Mouse (Mus musculus) layer of hippocampus, adult 18-20 months (tissue): ENCODE data around the gene Il12rb1. TPM values are rescaled to one million over a fixed set of nuclear protein-coding genes. Genes with fewer than 3 reads are reported as not detected.
"Not testable (repeated sequence)": the region's sequence is repeated elsewhere in the genome, so short reads cannot be mapped to it uniquely, and the experiment has no call there.

Source experiments
- DNase-seq, 2 experiments: peaks; one replicate each; pipeline ENCODE4 v3.0.0; 2022; ENCODE audit warnings: low spot score in 2 of 2
- total RNA-seq, 2 experiments: library from RNA; stranded (reverse); gene quantifications; 2 replicates each; pipeline ENCODE4 v1.2.3; 2021

Gene Il12rb1
- total RNA-seq, 2 experiments from 2014 or later, result 0.97 to 1.7 TPM

- not testable (repeated sequence) for DNase-seq
These were observed 14.3 kb downstream of the Il12rb1 start for GRCm38 (mm10) chr8:70822594-70822993.

GRCm38 (mm10) chr8:70823802-70824201 is 15.6 kb downstream of the Il12rb1 start:
- no peak for DNase-seq

- DNase-seq, result no peak
These were observed 17.6 kb downstream of the Il12rb1 start for GRCm38 (mm10) chr8:70825816-70826215.

GRCm38 (mm10) chr8:70827010-70827409 is 18.8 kb downstream of the Il12rb1 start:
- no peak for DNase-seq

- no peak for DNase-seq
These were observed 19.5 kb downstream of the Il12rb1 start for GRCm38 (mm10) chr8:70827796-70828195.

- no peak for DNase-seq
These were observed 23.3 kb downstream of the Il12rb1 start for GRCm38 (mm10) chr8:70831517-70831916.

- DNase-seq, result no peak
These were observed 24.1 kb downstream of the Il12rb1 start for GRCm38 (mm10) chr8:70832371-70832770.

- DNase-seq, result no peak
These were observed 24.8 kb downstream of the Il12rb1 start for GRCm38 (mm10) chr8:70833018-70833482.

- DNase-seq, result peak in 1 of 2 experiments; percentile 78
These were observed 25.3 kb downstream of the Il12rb1 start for GRCm38 (mm10) chr8:70833520-70833919.

- no peak for DNase-seq
These were observed 25.8 kb downstream of the Il12rb1 start for GRCm38 (mm10) chr8:70834071-70834470.

GRCm38 (mm10) chr8:70836666-70837065 is 28.4 kb downstream of the Il12rb1 start:
- DNase-seq, result no peak

GRCm38 (mm10) chr8:70838654-70839407 is 30.6 kb downstream of the Il12rb1 start:
- DNase-seq, result peak in 1 of 2 experiments; percentile 40

- DNase-seq, result peak; percentile 99 to 100
These were observed 31.4 kb downstream of the Il12rb1 start, which contains the start of gene Arrdc2 for GRCm38 (mm10) chr8:70839408-70840351. TSS of gene Arrdc2 (minus strand) at chr8:70839720.

GRCm38 (mm10) chr8:70840590-70840989 is 32.3 kb downstream of the Il12rb1 start:
- DNase-seq, result no peak

- peak; percentile 83 to 95 for DNase-seq
These were observed 33.2 kb downstream of the Il12rb1 start for GRCm38 (mm10) chr8:70841147-70842072.

GRCm38 (mm10) chr8:70842484-70842883 is 34.2 kb downstream of the Il12rb1 start:
- no peak for DNase-seq

- DNase-seq, result no peak
These were observed 35.0 kb downstream of the Il12rb1 start for GRCm38 (mm10) chr8:70843214-70843773.

GRCm38 (mm10) chr8:70843941-70844340 is 35.7 kb downstream of the Il12rb1 start:
- DNase-seq, result no peak

GRCm38 (mm10) chr8:70844523-70844922 is 36.3 kb downstream of the Il12rb1 start:
- peak; percentile 64 to 91 for DNase-seq

- no peak for DNase-seq
These were observed 36.9 kb downstream of the Il12rb1 start for GRCm38 (mm10) chr8:70845108-70845507.
